Mouse (Mus musculus) megakaryocyte progenitor cell, adult 5-6 weeks (primary cell): ENCODE measurements around the gene Afg3l1. TPM values are rescaled to one million over a fixed set of nuclear protein-coding genes. Genes with fewer than 3 reads are reported as not detected.
"Not testable (repeated sequence)": the region's sequence is repeated elsewhere in the genome, so short reads cannot be mapped to it uniquely, and the experiment has no call there.

ENCODE experiments used
- ATAC-seq: replicated peaks from 2 replicates; pipeline ENCODE4 v1.8.0; 2016; ENCODE audit warnings: mild to moderate bottlenecking, moderate TSS enrichment, inconsistent platforms; ENCODE audit not compliant: poor library complexity
- total RNA-seq, 2 experiments: library from RNA; stranded (forward) in 1 of 2; stranded (reverse) in 1 of 2; fragments of 157-497, 149-512 nt in 1 of 2; fragments of 200-1000 nt in 1 of 2; gene quantifications; 2 replicates each; pipeline versions ENCODE4 v1.2.3 to v1.2.4; 2015 to 2017

The Afg3l1 gene
- total RNA-seq, 2 experiments from 2014 or later: 12.1 to 20.9 TPM

DNA sequence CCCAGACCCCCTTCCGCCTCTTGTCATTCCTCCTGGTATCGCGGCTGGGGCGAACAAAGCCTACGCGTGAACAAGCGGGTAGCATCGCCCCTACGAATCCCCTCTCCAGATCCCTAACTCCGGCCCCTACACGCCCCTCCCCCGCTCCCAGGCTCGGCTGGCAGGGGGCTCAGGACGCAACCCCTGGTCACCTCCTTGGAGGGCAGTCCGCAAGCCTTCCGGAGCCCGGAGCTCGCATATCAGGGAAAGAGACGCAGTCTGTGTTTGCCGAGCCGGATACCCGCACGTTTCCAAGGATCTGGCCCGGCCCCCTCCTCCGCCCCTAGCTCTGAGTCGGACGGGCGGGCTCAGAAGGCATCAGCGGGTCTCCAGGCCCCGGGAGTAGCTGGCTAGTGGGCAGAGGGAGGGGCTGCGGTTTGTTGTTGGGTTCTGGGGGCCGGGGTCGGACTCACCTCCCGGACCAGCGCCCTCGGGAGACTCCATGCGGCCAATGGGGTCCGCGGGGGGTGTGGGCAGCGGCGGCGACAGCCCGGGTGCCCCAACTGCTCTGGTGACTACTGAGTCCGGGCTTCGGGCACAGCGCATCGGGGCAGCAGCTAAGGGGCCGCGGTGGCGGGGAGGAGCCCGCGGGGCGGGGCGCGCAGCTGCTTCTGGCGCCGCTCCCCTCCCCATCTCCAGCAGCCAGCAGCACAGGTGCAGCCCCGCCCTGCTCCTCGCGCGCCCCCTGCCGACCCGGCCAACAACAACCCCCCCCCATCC, 37.3 kb downstream of the Afg3l1 start, which contains the start of gene Dbndd1:
Dbndd1 (minus strand) TSS at position 683 of the 759 bp plus-strand sequence.
- no peak for ATAC-seq

- no peak for ATAC-seq
These were observed 37.8 kb downstream of the Afg3l1 start for GRCm38 (mm10) chr8:123515540-123515897.

- no peak for ATAC-seq
These were observed 38.9 kb downstream of the Afg3l1 start for GRCm38 (mm10) chr8:123516596-123516995.

- 0 out of 2 replicates have a peak, but pooled peaks have one; percentile 1 for ATAC-seq
These were observed 40.5 kb downstream of the Afg3l1 start for GRCm38 (mm10) chr8:123518172-123518571.

DNA sequence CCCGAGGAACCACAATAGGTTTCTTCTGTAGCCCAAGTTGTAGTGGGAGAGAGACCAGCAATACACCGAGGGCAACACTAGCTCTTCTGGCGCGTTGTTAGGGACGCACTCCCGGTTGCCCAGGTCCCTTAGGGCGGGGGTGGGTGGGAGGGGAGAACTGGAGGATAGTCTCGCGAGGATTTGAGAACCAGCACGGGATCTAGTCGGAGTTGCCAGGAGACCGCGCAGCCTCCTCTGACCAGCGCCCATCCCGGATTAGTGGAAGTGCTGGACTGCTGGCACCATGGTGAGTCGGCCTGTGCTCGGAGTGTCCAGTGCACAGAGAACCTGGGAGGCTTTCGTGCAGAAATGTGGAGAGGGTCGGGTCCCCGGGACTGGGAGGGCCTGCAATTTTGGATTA, 41.0 kb downstream of the Afg3l1 start, which contains the start of gene Gas8:
Gas8 (plus strand) TSS at position 168 of the 400 bp plus-strand sequence.
- peak; percentile 95 for ATAC-seq

DNA sequence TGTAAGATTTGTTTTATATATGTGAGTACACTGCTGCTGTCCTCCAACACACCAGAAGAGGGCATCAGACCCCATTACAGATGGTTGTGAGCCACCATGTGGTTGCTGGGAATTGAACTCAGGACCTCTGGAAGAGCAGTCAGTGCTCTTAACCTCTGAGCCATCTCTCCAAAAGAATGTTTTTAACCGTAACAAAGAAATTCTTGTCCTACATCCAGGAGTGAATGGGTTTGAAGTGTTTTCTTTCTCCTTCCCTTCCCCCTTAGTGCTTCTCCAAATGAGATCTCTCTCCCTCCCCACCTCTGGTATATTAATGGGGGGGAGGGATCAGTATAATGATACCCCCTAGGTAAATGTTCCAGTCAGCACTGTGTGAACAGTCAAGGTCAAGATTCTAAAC, 42.3 kb downstream of the Afg3l1 start:
- not testable (repeated sequence) for ATAC-seq

- ATAC-seq: no peak
These were observed 50.2 kb downstream of the Afg3l1 start for GRCm38 (mm10) chr8:123527720-123528489.

DNA sequence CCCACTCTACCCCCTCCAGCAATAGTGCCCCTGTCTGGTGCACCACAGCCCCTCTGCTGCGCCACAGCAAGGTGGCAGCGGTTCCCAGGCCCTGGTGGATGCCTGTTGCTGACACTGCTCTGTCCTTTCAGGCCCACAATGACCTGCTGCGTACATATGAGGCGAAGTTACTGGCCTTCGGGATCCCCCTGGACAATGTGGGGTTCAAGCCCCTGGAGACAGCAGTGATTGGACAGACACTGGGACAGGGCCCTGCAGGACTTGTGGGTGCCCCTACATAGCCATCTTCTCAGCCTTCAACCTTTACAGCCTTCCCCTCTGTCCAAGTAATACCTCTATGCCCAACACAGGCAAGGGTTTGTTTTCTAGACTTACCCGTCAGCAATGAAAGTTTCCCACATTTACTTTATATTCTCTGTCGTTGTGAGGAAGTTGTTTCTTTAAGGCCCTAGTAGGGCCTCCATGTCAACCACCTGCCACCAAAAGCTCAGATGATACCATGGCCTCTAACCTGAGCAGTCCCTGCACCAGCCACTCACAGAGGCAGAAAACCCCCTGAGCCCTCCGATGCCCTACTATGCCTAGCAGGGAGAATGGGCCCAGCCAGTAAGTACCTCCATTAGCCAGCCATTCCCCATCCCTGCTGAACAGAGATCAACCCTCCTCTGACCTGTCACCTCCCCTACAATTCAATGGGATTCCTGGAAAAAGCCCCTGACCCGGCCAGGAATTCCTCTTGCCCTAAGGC, 58.7 kb downstream of the Afg3l1 start:
- ATAC-seq: no peak

GRCm38 (mm10) chr8:123536990-123537380, 59.3 kb downstream of the Afg3l1 start:
- ATAC-seq: no peak

- ATAC-seq: not testable (repeated sequence)
These were observed 59.9 kb downstream of the Afg3l1 start for GRCm38 (mm10) chr8:123537641-123538040.

Other genes with a start within 250 kb of the Afg3l1 start
- 1.7 and 2.1 TPM in 2 replicates for gene Spata2l, start 241.7 kb upstream of the Afg3l1 start, total RNA-seq (2015)
- gene Spata2l, start 241.7 kb upstream of the Afg3l1 start, total RNA-seq (2017): 1.2 and 1.7 TPM in 2 replicates
- gene Zfp276, start 223.7 kb upstream of the Afg3l1 start, total RNA-seq (2015): 6.8 and 8.8 TPM in 2 replicates
- 5.8 and 13.2 TPM in 2 replicates for gene Zfp276, start 223.7 kb upstream of the Afg3l1 start, total RNA-seq (2017)
- 7.6 and 10.2 TPM in 2 replicates for gene Vps9d1, start 223.6 kb upstream of the Afg3l1 start, total RNA-seq (2015)
- gene Vps9d1, start 223.6 kb upstream of the Afg3l1 start, total RNA-seq (2017): 10.3 and 16.2 TPM in 2 replicates
- 38.1 and 41.3 TPM in 2 replicates for gene Fanca, start 159.3 kb upstream of the Afg3l1 start, total RNA-seq (2015)
- gene Fanca, start 159.3 kb upstream of the Afg3l1 start, total RNA-seq (2017): 32.1 and 34.5 TPM in 2 replicates
- 0.07 TPM in 1 of 2 replicates, not detected in the other for gene Spire2, start 145.2 kb upstream of the Afg3l1 start, total RNA-seq (2015)
- gene Spire2, start 145.2 kb upstream of the Afg3l1 start, total RNA-seq (2017): 1.3 TPM in 1 of 2 replicates, not detected in the other
- gene Tcf25, start 104.2 kb upstream of the Afg3l1 start, total RNA-seq (2015): 73.1 and 90.2 TPM in 2 replicates
- gene Tcf25, start 104.2 kb upstream of the Afg3l1 start, total RNA-seq (2017): 89.8 and 94.1 TPM in 2 replicates
- not detected in 2 replicates for gene Mc1r, start 70.8 kb upstream of the Afg3l1 start, total RNA-seq (2015)
- 0.12 and 0.14 TPM in 2 replicates for gene Mc1r, start 70.8 kb upstream of the Afg3l1 start, total RNA-seq (2017)
- 0.15 TPM in 1 of 2 replicates, not detected in the other for gene Tubb3, start 66.5 kb upstream of the Afg3l1 start, total RNA-seq (2015)
- gene Tubb3, start 66.5 kb upstream of the Afg3l1 start, total RNA-seq (2017): 0.17 TPM in 1 of 2 replicates, not detected in the other
- 30.0 and 33.6 TPM in 2 replicates for gene Def8, start 54.4 kb upstream of the Afg3l1 start, total RNA-seq (2015)
- 47.5 and 63.1 TPM in 2 replicates for gene Def8, start 54.4 kb upstream of the Afg3l1 start, total RNA-seq (2017)
- gene Dbndd1, start 37.6 kb downstream of the Afg3l1 start, total RNA-seq (2015): not detected in 2 replicates
- not detected in 2 replicates for gene Dbndd1, start 37.6 kb downstream of the Afg3l1 start, total RNA-seq (2017)
- gene Gas8, start 40.9 kb downstream of the Afg3l1 start, total RNA-seq (2015): 3.1 and 3.2 TPM in 2 replicates
- 17.2 and 18.0 TPM in 2 replicates for gene Gas8, start 40.9 kb downstream of the Afg3l1 start, total RNA-seq (2017)
- gene Rhou, start 176.0 kb downstream of the Afg3l1 start, total RNA-seq (2015): 7.9 and 9.6 TPM in 2 replicates
- 4.9 and 5.3 TPM in 2 replicates for gene Rhou, start 176.0 kb downstream of the Afg3l1 start, total RNA-seq (2017)